Mouse (Mus musculus): Measurements from ENCODE around the gene Hist1h1a.

- no peak for TF ChIP-seq CTCF (conservative IDR thresholded peaks at IDR 0.05 in 1 of 2, IDR thresholded peaks at IDR 0.05 in 1 of 2; ENCODE audit: low read depth in 2 of 2, low read length in 2 of 2)
- peak; percentile 95 for TF ChIP-seq POLR2A (IDR thresholded peaks at IDR 0.05; ENCODE audit: low read depth, low read length)
- TF ChIP-seq MAX (IDR thresholded peaks at IDR 0.05; ENCODE audit: low read length), result no peak; the same call in 1 of the 2 replicates
- peak; percentile 44; the same call in 1 of the 2 replicates for TF ChIP-seq TCF12 (IDR thresholded peaks at IDR 0.05; ENCODE audit: low read depth, low read length)
- TF ChIP-seq SIN3A (IDR thresholded peaks at IDR 0.05; ENCODE audit: low read length), result no peak; the same call in none of the 2 replicates
- peak; percentile 90 for TF ChIP-seq NELFE (IDR thresholded peaks at IDR 0.05; ENCODE audit: low read depth, low read length)
- TF ChIP-seq HCFC1 (IDR thresholded peaks at IDR 0.05; ENCODE audit: low read depth, low read length), result peak; percentile 69
- TF ChIP-seq E2F4 (IDR thresholded peaks at IDR 0.05; ENCODE audit: insufficient replicate concordance, low read depth, low read length), result peak; percentile 93; the same call in 1 of the 2 replicates
- peak; percentile 71; the same call in 1 of the 2 replicates for TF ChIP-seq IRF4 (IDR thresholded peaks at IDR 0.05; ENCODE audit: low read depth, low read length)
- TF ChIP-seq BHLHE40 (IDR thresholded peaks at IDR 0.05; ENCODE audit: low read depth, low read length), result peak; percentile 52; the same call in 1 of the 2 replicates
- no peak for TF ChIP-seq RAD21 (IDR thresholded peaks at IDR 0.05; ENCODE audit: low read depth, low read length)
- peak; percentile 95 for TF ChIP-seq CHD2 (IDR thresholded peaks at IDR 0.05; ENCODE audit: low read length)
- TF ChIP-seq KAT2A (IDR thresholded peaks at IDR 0.05; ENCODE audit: insufficient replicate concordance, low read length), result peak; percentile 66; the same call in 1 of the 2 replicates
These were observed 24.2 kb upstream of the Hist1h1a start for GRCm38 (mm10) chr13:23739069-23739921.

Data from CH12.LX (cell line).